Mouse (Mus musculus) erythroblast, embryonic 14.5 days (primary cell): ENCODE measurements around the gene Adgrg1. TPM values are rescaled to one million over a fixed set of nuclear protein-coding genes. Genes with fewer than 3 reads are reported as not detected.

ENCODE experiments used
- H3K27me3 ChIP-seq: 2 replicates; pipeline ENCODE4 v1.6.1; 2012; ENCODE audit warnings: inconsistent platforms; ENCODE audit not compliant: control insufficient read depth
- H3K36me3 ChIP-seq: 2 replicates; pipeline ENCODE4 v1.6.1; 2012; ENCODE audit warnings: mild to moderate bottlenecking, inconsistent platforms; ENCODE audit not compliant: control insufficient read depth
- H3K4me1 ChIP-seq: 2 replicates; pipeline ENCODE4 v1.6.1; 2012; ENCODE audit warnings: inconsistent platforms; ENCODE audit not compliant: control insufficient read depth
- H3K4me3 ChIP-seq: replicated peaks from 2 replicates; pipeline ENCODE3; 2012; ENCODE audit warnings: moderate library complexity, mild to moderate bottlenecking, inconsistent platforms
- H3K9me3 ChIP-seq: 2 replicates; pipeline ENCODE4 v1.6.1; 2012; ENCODE audit warnings: low read length, inconsistent platforms, mixed read lengths; ENCODE audit not compliant: control insufficient read depth
- GATA1 ChIP-seq: IDR thresholded peaks from 2 replicates; pipeline ENCODE4 v1.6.1; 2012; ENCODE audit warnings: low read length, inconsistent platforms, mixed read lengths
- TAL1 ChIP-seq: IDR thresholded peaks from 3 replicates; pipeline ENCODE4 v1.6.1; 2012; ENCODE audit warnings: low read length, inconsistent platforms, mixed read lengths
- polyA plus RNA-seq: library from polyadenylated mRNA; stranded (reverse); fragments of >175 nt; gene quantifications from 2 replicates; pipeline ENCODE4 v1.2.3, GENCODE M21; 2012

Adgrg1 gene
- polyA plus RNA-seq, 1 experiment = 14.3 TPM

DNA sequence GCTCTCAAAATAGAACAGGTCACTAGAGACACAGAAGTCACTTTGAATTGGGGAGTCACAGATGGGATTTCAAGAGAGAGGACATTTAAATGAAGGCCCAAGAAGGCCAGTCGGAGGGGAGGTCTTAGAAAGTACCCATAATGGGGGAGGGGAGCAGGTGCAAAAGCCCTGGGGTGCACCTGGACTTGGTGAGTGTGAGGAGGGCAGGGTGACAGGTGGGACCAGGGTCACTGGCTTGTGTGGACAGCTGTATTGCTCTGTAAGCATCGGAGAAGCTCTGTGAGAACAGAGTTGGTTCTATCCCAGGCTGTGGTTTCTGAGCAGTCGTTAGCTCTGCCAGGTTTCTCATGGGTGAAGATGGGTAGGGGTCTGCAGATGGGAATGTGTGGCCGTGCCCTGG is 17.5 kb downstream of the Adgrg1 start:
- Histone ChIP-seq H3K27me3 (no peaks in the 10 kb centered on the region), H3K4me1 (peaks cover 86% of the 10 kb centered on the region), H3K9me3 (no peaks in the 10 kb centered on the region), H3K36me3 (peaks cover 100% of the 10 kb centered on the region), H3K4me3 (no peak overlapping the region)
- no peak for TF ChIP-seq TAL1
- TF ChIP-seq GATA1 = no peak

DNA sequence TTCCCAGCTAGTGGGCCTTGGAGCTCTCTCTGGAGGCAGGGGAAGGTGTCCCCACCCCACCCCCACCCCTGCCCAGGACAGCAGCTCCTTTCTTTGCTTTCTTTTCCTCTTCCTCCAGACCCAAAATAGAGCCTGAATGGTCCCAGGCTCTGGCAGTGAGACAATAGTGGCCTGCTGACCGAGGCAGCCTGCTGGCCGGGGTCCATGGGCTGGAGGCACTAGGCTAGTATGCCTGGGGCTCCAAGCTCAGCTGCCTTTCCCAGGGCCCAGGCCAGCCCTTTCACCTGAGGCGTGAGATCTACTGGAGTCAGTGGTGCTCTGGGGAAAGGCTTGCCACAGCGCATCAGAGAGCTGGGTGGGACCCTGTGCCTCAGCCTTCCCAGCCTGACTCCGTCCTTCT is 18.0 kb downstream of the Adgrg1 start:
- Histone ChIP-seq H3K27me3 (no peaks in the 10 kb centered on the region), H3K4me1 (peaks cover 86% of the 10 kb centered on the region), H3K4me3 (no peak overlapping the region), H3K9me3 (no peaks in the 10 kb centered on the region), H3K36me3 (peaks cover 100% of the 10 kb centered on the region)
- TF ChIP-seq GATA1 = no peak
- TF ChIP-seq TAL1 = no peak

DNA sequence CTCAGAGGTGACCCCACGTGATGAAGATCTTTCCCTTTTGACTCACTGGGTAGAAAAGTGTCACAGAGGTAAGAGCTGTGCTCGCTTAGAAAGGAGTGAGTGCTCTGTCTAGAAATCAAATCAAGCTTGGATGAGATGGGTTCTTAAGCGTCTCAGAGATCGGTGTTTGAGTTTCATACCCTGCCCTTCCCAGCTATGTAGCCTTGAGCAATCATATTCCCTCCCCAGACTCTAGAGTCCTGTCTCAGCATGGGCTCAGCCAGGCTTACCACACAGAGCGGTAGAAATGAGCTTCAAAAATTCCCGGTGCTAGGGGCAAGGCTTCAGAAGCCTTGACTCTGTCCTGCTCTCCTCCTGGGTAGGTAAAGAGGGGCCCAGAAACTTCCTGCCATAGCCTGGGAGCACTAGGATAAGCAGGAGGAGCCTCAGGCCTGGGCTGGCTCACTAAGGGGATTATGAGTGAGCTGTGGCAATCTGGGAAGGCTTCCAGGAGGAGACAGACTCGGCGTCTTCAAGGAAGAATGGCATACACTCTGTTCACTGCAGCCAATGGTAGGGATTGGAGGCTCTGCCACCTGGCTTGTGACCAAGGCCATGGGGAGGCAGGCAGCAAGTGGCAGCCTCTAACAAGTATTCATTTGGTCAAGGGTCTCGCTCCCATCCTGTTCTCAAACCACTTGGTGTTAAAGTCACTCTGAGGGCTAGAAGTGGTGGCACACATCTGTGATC is 18.6 kb downstream of the Adgrg1 start:
- TF ChIP-seq GATA1 = no peak
- no peak for TF ChIP-seq TAL1
- Histone ChIP-seq H3K4me3 (no peak overlapping the region), H3K27me3 (no peaks in the 10 kb centered on the region), H3K4me1 (peaks cover 86% of the 10 kb centered on the region), H3K9me3 (no peaks in the 10 kb centered on the region), H3K36me3 (peaks cover 100% of the 10 kb centered on the region)

DNA sequence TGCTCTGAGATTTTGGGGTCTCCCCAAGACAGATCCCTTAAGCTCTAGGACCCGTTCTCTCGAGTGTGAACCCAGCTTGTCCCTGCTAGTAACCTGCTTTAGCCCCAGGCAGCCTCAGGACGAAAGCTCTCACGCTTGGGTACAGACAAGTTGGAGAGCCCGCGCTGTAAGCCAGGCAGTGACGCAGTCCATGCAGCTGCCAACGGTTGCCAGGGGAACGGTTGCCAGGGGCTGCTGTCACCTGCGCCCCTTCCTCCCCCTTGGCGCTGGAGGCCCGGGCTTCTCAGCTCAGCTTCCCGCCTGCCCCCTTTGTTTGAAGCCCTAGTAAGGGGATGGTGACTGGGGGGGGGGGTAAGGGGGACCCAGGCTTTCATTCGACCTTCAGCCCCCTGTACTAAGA is 19.5 kb downstream of the Adgrg1 start:
- Histone ChIP-seq H3K27me3 (no peaks in the 10 kb centered on the region), H3K4me1 (peaks cover 86% of the 10 kb centered on the region), H3K4me3 (no peak overlapping the region), H3K36me3 (peaks cover 100% of the 10 kb centered on the region), H3K9me3 (no peaks in the 10 kb centered on the region)
- TF ChIP-seq TAL1 = no peak
- no peak for TF ChIP-seq GATA1

DNA sequence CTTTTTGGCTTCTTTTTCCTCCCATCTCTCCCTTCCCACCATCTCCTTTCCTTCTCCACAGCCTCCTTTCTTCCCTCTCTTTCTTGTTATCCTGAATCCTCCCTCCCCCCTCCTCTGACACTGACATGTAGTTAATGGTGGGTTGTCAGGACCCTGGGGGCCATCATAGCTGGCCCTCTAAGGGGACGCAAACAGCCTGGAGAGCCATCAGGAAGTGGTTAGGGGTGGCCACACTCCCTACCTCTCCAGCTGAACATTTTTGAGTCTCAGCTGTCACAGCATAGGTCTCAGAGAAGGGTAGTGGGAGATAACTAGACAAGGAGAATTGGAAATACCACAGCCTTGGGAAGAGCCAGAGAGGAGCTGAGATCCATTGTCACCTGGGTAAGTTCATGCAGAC is 20.0 kb downstream of the Adgrg1 start:
- Histone ChIP-seq H3K4me3 (no peak overlapping the region), H3K9me3 (no peaks in the 10 kb centered on the region), H3K27me3 (no peaks in the 10 kb centered on the region), H3K4me1 (peaks cover 86% of the 10 kb centered on the region), H3K36me3 (peaks cover 100% of the 10 kb centered on the region)
- TF ChIP-seq GATA1 = no peak
- no peak for TF ChIP-seq TAL1

- H3K36me3 ChIP-seq = peaks cover 98% of the 10 kb centered on the region
- H3K4me3 ChIP-seq = no peak overlapping the region
- no peak for TF ChIP-seq GATA1
- TF ChIP-seq TAL1 = no peak
- H3K4me1 ChIP-seq = peaks cover 85% of the 10 kb centered on the region
- no peaks in the 10 kb centered on the region for H3K27me3 ChIP-seq
- H3K9me3 ChIP-seq = no peaks in the 10 kb centered on the region
Measured at GRCm38 (mm10) chr8:94995336-94995893, 20.9 kb downstream of the Adgrg1 start.

GRCm38 (mm10) chr8:94996037-94996436 is 21.5 kb downstream of the Adgrg1 start:
- Histone ChIP-seq H3K4me1 (peaks cover 85% of the 10 kb centered on the region), H3K36me3 (peaks cover 98% of the 10 kb centered on the region), H3K9me3 (no peaks in the 10 kb centered on the region), H3K4me3 (no peak overlapping the region), H3K27me3 (no peaks in the 10 kb centered on the region)
- no peak for TF ChIP-seq TAL1
- TF ChIP-seq GATA1 = no peak

GRCm38 (mm10) chr8:94996899-94997856 is 22.6 kb downstream of the Adgrg1 start:
- no peak for TF ChIP-seq GATA1
- Histone ChIP-seq H3K4me1 (peaks cover 85% of the 10 kb centered on the region), H3K36me3 (peaks cover 98% of the 10 kb centered on the region), H3K4me3 (no peak overlapping the region), H3K27me3 (no peaks in the 10 kb centered on the region), H3K9me3 (no peaks in the 10 kb centered on the region)

GRCm38 (mm10) chr8:94997857-94998243 is 23.3 kb downstream of the Adgrg1 start:
- H3K27me3 ChIP-seq = no peaks in the 10 kb centered on the region
- TF ChIP-seq TAL1 = no peak
- no peak for TF ChIP-seq GATA1
- no peak overlapping the region for H3K4me3 ChIP-seq
- H3K9me3 ChIP-seq = no peaks in the 10 kb centered on the region
- peaks cover 78% of the 10 kb centered on the region for H3K4me1 ChIP-seq
- H3K36me3 ChIP-seq = peaks cover 98% of the 10 kb centered on the region
